Mouse (Mus musculus): Measurements from ENCODE around the gene Fndc3b. TPM values are rescaled to one million over a fixed set of nuclear protein-coding genes. Genes with fewer than 3 reads are reported as not detected.

The Fndc3b gene
- polyA plus RNA-seq, 1 experiment from 2014 or later, result 9.7 TPM

- no peak for ATAC-seq
- Histone ChIP-seq H3K4me1 (peaks cover 18% of the 10 kb centered on the region), H3K27ac (no peak overlapping the region), H3K9ac (no peak overlapping the region), H3K27me3 (replicated peaks) (peaks cover 20% of the 10 kb centered on the region), H3K9me3 (replicated peaks) (no peaks in the 10 kb centered on the region), H3K4me2 (no peak overlapping the region), H3K4me3 (no peak overlapping the region), H3K36me3 (0 out of 2 replicates have a peak, but pooled peaks cover 2% of the 10 kb centered on the region)
- 68% methylated on average over 4 of the region's 4 CpGs for WGBS (ENCODE audit: insufficient replicate concordance)
These were observed 6.1 kb downstream of the Fndc3b start for GRCm38 (mm10) chr3:27705056-27705455.

DNA sequence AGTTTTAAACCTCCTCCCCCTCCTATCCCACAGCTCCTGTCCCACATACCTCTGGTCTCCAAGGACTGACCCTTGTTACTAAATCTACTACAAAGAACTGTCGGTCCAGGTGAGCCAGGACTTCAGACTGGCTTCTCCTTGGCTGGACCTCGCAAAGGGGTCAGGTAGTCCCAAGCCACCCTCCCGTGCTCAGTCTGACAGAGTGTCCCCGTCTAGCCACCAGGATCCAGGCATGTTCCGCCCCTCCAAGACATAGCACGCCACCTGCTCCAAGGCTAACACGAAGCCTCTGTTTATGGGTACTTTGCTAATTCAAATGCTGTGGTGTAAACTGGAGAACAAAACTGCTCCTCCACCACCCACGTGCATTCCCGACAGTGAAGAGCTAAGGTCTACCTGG lies 6.5 kb downstream of the Fndc3b start:
- ATAC-seq, result no peak
- H3K4me2 ChIP-seq, result no peak overlapping the region

DNA sequence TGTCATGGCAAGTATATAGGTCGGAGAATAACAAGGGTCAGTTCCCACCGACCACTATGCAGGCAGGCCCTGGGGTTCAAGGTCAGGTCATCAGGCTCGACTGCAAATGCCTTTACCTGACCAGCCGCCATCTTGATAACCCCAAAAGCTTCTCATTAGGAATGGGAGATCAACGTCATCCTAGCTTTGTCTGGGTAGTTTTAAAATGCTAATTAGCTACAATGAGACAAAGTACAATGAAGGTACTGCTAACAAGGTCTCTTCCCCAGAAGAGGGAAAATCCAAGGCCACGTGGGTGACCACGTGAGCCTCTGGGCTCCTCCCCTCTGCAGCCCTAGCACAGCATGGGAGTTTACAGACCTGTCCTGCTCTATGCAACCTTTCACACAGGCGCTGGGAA lies 7.6 kb downstream of the Fndc3b start:
- WGBS (ENCODE audit: insufficient replicate concordance), result 71% methylated on average over 8 of the region's 8 CpGs
- no peak overlapping the region for H3K4me3 ChIP-seq
- no peak overlapping the region for H3K27ac ChIP-seq
- H3K9ac ChIP-seq, result no peak overlapping the region
- no peak overlapping the region for H3K4me2 ChIP-seq
- peaks cover 15% of the 10 kb centered on the region; the same call in 1 of the 2 replicates for H3K4me1 ChIP-seq
- peaks cover 4% of the 10 kb centered on the region for H3K27me3 ChIP-seq (replicated peaks)
- no peaks in the 10 kb centered on the region for H3K9me3 ChIP-seq (replicated peaks)
- no peak for ATAC-seq
- H3K36me3 ChIP-seq, result 0 out of 2 replicates have a peak, but pooled peaks cover 2% of the 10 kb centered on the region

More for the DNA sequence above, 6.5 kb downstream of the Fndc3b start:
- WGBS (ENCODE audit: insufficient replicate concordance), result 68% methylated on average over 9 of the region's 9 CpGs
- no peak overlapping the region for H3K4me3 ChIP-seq
- no peak overlapping the region for H3K27ac ChIP-seq
- peaks cover 16% of the 10 kb centered on the region for H3K27me3 ChIP-seq (replicated peaks)
- peaks cover 15% of the 10 kb centered on the region; the same call in 1 of the 2 replicates for H3K4me1 ChIP-seq
- H3K9me3 ChIP-seq (replicated peaks), result no peaks in the 10 kb centered on the region
- H3K9ac ChIP-seq, result no peak overlapping the region
- H3K36me3 ChIP-seq, result 0 out of 2 replicates have a peak, but pooled peaks cover 2% of the 10 kb centered on the region

DNA sequence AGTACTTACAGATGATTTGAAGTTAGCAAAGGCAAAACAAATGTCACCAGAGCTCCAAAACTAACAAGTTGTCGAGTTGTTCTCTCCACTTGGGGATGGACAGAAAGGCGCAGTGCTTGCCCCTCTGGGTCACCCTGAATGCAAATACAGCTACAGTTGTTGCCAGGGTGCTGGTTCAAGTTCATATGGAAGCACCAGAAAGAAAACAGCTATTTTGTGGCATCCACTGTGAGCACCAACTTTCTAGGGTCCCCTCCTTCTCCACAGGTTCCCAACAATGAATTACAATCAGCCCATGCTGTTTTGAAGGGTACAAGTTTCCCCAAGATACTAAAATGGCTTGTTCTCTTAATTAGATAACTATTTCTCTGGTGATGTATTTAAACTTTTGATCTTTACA lies 8.0 kb downstream of the Fndc3b start:
- H3K4me3 ChIP-seq, result no peak overlapping the region
- H3K4me2 ChIP-seq, result no peak overlapping the region
- no peak overlapping the region for H3K27ac ChIP-seq
- 0 out of 2 replicates have a peak, but pooled peaks cover 2% of the 10 kb centered on the region for H3K36me3 ChIP-seq
- no peak overlapping the region for H3K9ac ChIP-seq
- ATAC-seq, result no peak
- 81% methylated on average over 2 of the region's 2 CpGs for WGBS (ENCODE audit: insufficient replicate concordance)
- no peaks in the 10 kb centered on the region for H3K27me3 ChIP-seq (replicated peaks)
- H3K4me1 ChIP-seq, result peaks cover 15% of the 10 kb centered on the region; the same call in 1 of the 2 replicates
- no peaks in the 10 kb centered on the region for H3K9me3 ChIP-seq (replicated peaks)

- no peak for ATAC-seq
- H3K27ac ChIP-seq, result no peak overlapping the region
- H3K9ac ChIP-seq, result no peak overlapping the region
- no peaks in the 10 kb centered on the region for H3K9me3 ChIP-seq (replicated peaks)
- H3K4me1 ChIP-seq, result peaks cover 9% of the 10 kb centered on the region; the same call in 1 of the 2 replicates
- no peak overlapping the region for H3K4me3 ChIP-seq
- no peaks in the 10 kb centered on the region for H3K27me3 ChIP-seq (replicated peaks)
- 0 out of 2 replicates have a peak, but pooled peaks cover 2% of the 10 kb centered on the region for H3K36me3 ChIP-seq
- no peak overlapping the region for H3K4me2 ChIP-seq
- WGBS (ENCODE audit: insufficient replicate concordance), result 89% methylated on average over 6 of the region's 6 CpGs
These were observed 12.4 kb downstream of the Fndc3b start for GRCm38 (mm10) chr3:27698671-27699070.

DNA sequence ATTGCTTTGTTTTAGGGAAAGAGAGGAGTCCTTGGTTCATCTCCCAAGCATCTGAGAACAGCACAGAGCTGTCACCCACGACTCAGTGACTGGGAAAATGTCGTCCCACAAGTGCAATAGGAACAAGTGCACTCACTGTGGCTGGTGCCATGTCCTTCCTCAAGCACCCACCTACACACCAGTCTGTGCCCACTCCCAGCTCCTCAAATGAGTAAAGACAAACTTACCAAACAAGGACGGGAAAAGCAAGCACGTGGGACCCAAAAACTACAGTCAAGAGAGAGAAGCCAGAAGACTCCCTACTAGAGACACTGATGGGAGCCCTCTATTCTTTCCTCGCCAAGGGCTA lies 14.7 kb downstream of the Fndc3b start:
- Histone ChIP-seq H3K9ac (no peak overlapping the region), H3K36me3 (no peaks in the 10 kb centered on the region), H3K9me3 (replicated peaks) (no peaks in the 10 kb centered on the region), H3K27ac (no peak overlapping the region), H3K4me1 (peaks cover 21% of the 10 kb centered on the region), H3K4me2 (no peak overlapping the region), H3K4me3 (no peak overlapping the region), H3K27me3 (replicated peaks) (no peaks in the 10 kb centered on the region)
- 59% methylated on average over 5 of the region's 5 CpGs for WGBS (ENCODE audit: insufficient replicate concordance)
- ATAC-seq, result no peak

DNA sequence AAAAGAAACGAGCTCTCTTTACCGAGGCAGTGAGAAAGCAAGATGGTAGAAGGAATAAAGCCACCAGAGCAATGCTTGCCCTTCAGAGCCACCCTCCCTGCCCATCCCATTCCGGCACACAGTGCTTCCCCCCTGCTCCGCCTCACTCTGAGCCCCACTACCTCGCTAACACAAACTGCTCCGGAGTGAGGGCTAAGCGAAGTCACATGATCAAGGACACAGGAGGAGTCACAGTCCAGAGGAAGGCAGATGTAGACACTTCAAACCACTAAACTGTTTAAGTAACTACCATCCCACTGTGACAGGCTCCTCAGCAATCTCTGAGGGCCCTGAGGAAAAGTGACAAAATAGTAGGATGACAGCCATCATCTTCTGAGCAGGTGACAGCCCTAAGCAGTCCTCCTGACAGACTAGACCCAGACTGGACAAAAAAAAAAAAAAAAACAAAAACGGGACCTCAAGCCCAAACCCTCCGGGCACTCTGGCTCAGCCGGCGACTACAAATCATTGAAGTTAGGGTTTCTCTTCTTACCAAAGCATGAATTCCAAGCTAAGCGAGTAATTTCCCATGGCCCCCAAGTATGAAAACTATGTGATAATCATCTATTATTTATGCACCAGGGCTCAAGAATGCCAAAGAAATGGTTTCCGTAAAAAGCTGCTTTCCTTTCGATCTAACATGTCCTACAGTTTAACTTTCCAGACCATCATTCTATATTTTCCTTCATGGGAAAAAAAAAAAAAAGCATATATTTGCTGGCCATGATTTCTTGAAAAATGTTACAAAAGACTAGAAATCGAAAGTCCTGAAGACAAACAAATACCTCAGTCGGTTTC lies 15.3 kb downstream of the Fndc3b start:
- 65% methylated on average over 16 of the region's 16 CpGs for WGBS (ENCODE audit: insufficient replicate concordance)
- no peaks in the 10 kb centered on the region for H3K27me3 ChIP-seq (replicated peaks)
- H3K4me1 ChIP-seq, result peaks cover 26% of the 10 kb centered on the region
- no peak overlapping the region for H3K27ac ChIP-seq
- H3K4me2 ChIP-seq, result no peak overlapping the region
- no peak for ATAC-seq
- no peaks in the 10 kb centered on the region for H3K9me3 ChIP-seq (replicated peaks)
- H3K9ac ChIP-seq, result no peak overlapping the region
- no peaks in the 10 kb centered on the region for H3K36me3 ChIP-seq
- H3K4me3 ChIP-seq, result no peak overlapping the region

DNA sequence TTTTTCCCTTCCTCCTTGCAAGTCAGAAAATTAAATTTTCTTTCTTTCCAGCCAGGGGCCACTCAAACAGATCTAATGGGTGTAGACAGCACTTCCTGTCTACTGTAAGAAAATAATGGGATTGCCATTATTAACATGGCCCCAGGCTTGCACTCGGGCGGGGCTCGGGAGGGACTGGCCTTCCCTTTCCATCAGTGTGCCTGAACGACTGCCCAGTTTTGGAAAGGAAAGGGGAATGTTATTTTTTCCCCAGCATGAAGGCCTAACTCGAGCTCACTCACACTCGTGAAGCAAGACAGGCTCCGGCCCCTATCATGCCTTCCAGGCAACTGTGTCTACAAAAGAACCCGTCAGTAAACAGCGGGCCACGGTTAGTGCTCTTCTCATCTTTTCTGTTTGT lies 16.5 kb downstream of the Fndc3b start:
- no peak overlapping the region for H3K4me3 ChIP-seq
- ATAC-seq, result no peak
- no peak overlapping the region for H3K27ac ChIP-seq
- no peaks in the 10 kb centered on the region for H3K36me3 ChIP-seq
- H3K9ac ChIP-seq, result no peak overlapping the region
- H3K9me3 ChIP-seq (replicated peaks), result no peaks in the 10 kb centered on the region
- no peaks in the 10 kb centered on the region for H3K27me3 ChIP-seq (replicated peaks)
- WGBS (ENCODE audit: insufficient replicate concordance), result 69% methylated on average over 10 of the region's 10 CpGs
- H3K4me1 ChIP-seq, result peaks cover 38% of the 10 kb centered on the region
- H3K4me2 ChIP-seq, result no peak overlapping the region

GRCm38 (mm10) chr3:27694111-27694510 lies 17.0 kb downstream of the Fndc3b start:
- peaks cover 42% of the 10 kb centered on the region for H3K4me1 ChIP-seq
- no peak overlapping the region for H3K4me2 ChIP-seq
- no peak overlapping the region for H3K9ac ChIP-seq
- H3K9me3 ChIP-seq (replicated peaks), result no peaks in the 10 kb centered on the region
- no peak overlapping the region for H3K4me3 ChIP-seq
- no peak overlapping the region for H3K27ac ChIP-seq
- no peak for ATAC-seq
- WGBS (ENCODE audit: insufficient replicate concordance), result 76% methylated on average over 5 of the region's 5 CpGs
- no peaks in the 10 kb centered on the region for H3K27me3 ChIP-seq (replicated peaks)
- no peaks in the 10 kb centered on the region for H3K36me3 ChIP-seq

DNA sequence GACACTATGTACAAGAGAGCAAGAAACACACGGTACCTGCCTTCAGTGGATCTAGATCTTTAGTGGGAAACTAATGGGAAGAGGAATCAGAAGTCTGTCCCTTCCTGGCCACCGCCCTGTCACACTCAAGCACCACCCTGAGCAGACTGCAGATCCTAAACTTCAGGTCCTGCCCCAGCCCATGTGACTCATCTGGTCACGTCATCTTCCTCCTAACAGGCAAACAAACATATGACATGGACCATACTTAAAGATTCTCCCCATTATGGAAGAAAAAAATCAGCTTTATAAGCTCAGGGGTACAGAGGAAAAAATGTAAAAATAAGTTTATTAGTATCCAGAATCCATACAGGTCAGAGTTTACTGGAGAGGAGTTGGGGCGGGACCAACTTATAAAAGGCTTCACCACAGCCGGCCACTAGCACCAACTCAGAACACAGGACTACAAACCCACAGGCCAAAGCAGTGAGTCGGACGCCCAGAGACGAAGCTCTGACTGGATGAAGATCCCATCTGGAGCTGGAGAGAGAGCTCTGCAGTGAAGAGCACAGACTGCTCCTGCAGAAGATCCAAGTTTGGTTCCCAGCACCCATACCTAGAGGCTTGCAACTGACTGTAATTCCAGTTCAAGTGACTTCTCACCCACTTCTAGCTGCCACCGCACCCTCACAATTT lies 19.5 kb downstream of the Fndc3b start:
- no peak overlapping the region for H3K4me2 ChIP-seq
- H3K36me3 ChIP-seq, result no peaks in the 10 kb centered on the region
- H3K27me3 ChIP-seq (replicated peaks), result no peaks in the 10 kb centered on the region
- no peak overlapping the region for H3K4me3 ChIP-seq
- no peaks in the 10 kb centered on the region for H3K9me3 ChIP-seq (replicated peaks)
- peaks cover 54% of the 10 kb centered on the region for H3K4me1 ChIP-seq
- peak overlapping the region; percentile 27; the same call in 1 of the 2 replicates for H3K27ac ChIP-seq
- ATAC-seq, result no peak
- 64% methylated on average over 9 of the region's 9 CpGs for WGBS (ENCODE audit: insufficient replicate concordance)
- H3K9ac ChIP-seq, result no peak overlapping the region

- WGBS (ENCODE audit: insufficient replicate concordance), result 50% methylated on average over 6 of the region's 6 CpGs
- Histone ChIP-seq H3K4me3 (no peak overlapping the region), H3K36me3 (no peaks in the 10 kb centered on the region), H3K9ac (no peak overlapping the region), H3K4me1 (peaks cover 55% of the 10 kb centered on the region), H3K4me2 (peak overlapping the region; percentile 34), H3K27ac (peak overlapping the region; percentile 81), H3K9me3 (replicated peaks) (no peaks in the 10 kb centered on the region), H3K27me3 (replicated peaks) (no peaks in the 10 kb centered on the region)
- ATAC-seq, result peak; percentile 64
These were observed 21.1 kb downstream of the Fndc3b start for GRCm38 (mm10) chr3:27690030-27690429.

DNA sequence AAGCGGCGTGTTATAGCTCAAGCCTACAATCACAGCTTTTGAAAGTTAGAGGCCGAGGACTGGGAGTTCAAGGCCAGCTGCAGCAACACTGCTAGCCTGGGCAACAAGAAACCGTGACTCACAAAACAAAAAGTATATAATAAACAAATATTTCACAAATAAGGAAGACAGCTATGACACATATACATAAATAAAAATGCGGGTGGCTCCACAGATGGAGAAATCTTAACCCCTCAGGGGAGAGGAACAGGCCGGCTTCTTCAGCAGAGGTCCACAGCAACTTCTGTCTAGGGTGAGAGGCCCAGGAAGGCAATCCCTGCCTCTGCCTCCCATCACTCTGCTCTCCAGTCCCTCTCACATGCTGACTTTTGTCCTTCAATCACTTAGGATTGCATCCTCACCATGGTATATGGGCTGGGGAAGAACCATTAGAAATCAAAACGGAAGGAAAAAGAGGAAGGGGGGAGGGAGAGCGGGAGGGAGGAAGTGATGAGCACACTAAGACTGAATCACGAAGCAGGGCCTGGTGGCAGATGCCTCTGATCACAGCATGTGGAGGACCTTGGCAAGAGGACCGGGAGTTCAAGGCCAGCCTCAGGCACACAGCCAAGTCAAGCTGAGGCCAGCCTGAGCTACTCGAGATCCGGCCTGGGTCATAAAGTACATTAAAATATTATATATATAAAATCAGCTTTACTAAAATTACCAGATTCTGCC lies 21.8 kb downstream of the Fndc3b start:
- no peaks in the 10 kb centered on the region for H3K36me3 ChIP-seq
- H3K27me3 ChIP-seq (replicated peaks), result no peaks in the 10 kb centered on the region
- no peak overlapping the region for H3K4me3 ChIP-seq
- WGBS (ENCODE audit: insufficient replicate concordance), result 54% methylated on average over 12 of the region's 12 CpGs
- H3K9me3 ChIP-seq (replicated peaks), result no peaks in the 10 kb centered on the region
- no peak overlapping the region for H3K9ac ChIP-seq
- H3K27ac ChIP-seq, result peak overlapping the region; percentile 81
- ATAC-seq, result no peak
- H3K4me2 ChIP-seq, result peak overlapping the region; percentile 34
- H3K4me1 ChIP-seq, result peaks cover 51% of the 10 kb centered on the region

Data from liver, embryonic 12.5 days (tissue).